Mouse (Mus musculus) megakaryocyte, embryonic 14.5 days (primary cell): Measurements from ENCODE around the gene Zfp664. TPM values are rescaled to one million over a fixed set of nuclear protein-coding genes. Genes with fewer than 3 reads are reported as not detected.

Experiments used
- H3K27me3 ChIP-seq: replicated peaks from 2 replicates; pipeline ENCODE3; 2012; ENCODE audit warnings: inconsistent platforms
- H3K36me3 ChIP-seq: replicated peaks from 2 replicates; pipeline ENCODE3; 2012; ENCODE audit warnings: low read length, inconsistent platforms, mixed read lengths
- H3K4me1 ChIP-seq: 2 replicates; pipeline ENCODE4 v1.6.1; 2012; ENCODE audit warnings: inconsistent platforms
- H3K4me3 ChIP-seq: replicated peaks from 2 replicates; pipeline ENCODE3; 2012; ENCODE audit warnings: moderate library complexity, mild to moderate bottlenecking, inconsistent platforms
- H3K9me3 ChIP-seq: 2 replicates; pipeline ENCODE4 v1.6.1; 2012; ENCODE audit warnings: inconsistent platforms
- FLI1 ChIP-seq: IDR thresholded peaks from 2 replicates; pipeline ENCODE4 v1.6.1; 2012; ENCODE audit warnings: low read length, inconsistent platforms, mixed read lengths
- GATA1 ChIP-seq: IDR thresholded peaks from 3 replicates; pipeline ENCODE4 v1.6.1; 2012; ENCODE audit warnings: mixed read lengths, low read length, inconsistent platforms, borderline replicate concordance
- polyA plus RNA-seq: library from polyadenylated mRNA; stranded (reverse); fragments of >175 nt; gene quantifications from 2 replicates; pipeline ENCODE4 v1.2.3, GENCODE M21; 2012; ENCODE audit warnings: low replicate concordance; ENCODE audit not compliant: insufficient read depth

The Zfp664 gene
- polyA plus RNA-seq, 1 experiment = 9.9 TPM

DNA sequence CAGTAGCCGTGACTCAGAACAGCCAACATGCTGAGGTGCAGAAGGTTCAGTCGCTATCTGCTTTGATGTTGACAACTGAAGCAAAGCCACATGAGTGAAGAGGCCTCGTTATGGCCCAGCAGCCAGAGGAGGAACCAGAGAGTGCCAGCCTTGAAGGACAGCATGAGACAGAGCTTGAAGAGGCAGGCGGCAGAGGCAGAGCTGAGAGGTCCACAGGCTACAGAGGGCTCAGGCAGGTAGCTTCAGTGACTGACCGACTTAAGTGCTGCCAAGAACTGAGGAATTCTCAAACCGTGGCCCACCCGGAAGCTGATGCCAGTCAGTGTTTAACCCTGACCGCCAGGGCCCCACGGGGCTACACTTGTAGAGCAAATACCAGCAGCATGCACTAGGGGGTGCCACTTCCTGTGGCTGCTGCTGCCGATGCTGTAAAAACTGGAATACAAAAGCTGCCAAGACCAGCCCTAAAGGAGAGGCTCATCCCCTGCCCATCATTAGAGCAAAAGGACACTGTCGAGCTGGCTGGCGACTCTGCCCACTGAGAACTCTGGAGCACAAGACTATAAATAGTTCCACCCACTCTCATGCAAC, 81.4 kb downstream of the Zfp664 start:
- no peak overlapping the region for H3K4me3 ChIP-seq

DNA sequence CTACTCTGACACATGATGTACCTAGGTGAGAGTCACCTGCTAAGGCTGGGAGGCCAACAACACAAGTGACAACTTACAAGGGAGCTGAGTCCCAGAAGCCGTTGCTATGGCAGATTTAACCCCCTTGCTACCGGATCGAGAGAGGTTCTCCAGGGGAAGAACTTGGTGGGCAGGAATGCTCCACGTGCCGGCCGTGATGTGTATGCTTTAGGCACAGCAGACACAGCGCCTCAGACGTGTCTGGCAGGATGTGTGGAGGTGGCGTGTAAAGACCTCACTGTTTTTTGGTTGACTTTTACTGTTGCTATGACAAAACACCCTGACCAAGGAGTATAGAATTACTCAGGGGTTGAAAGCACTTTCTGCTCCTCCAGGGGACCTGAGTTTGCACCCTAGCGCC, 81.9 kb downstream of the Zfp664 start:
- Histone ChIP-seq H3K4me1 (peaks cover 6% of the 10 kb centered on the region), H3K9me3 (peaks cover 9% of the 10 kb centered on the region), H3K4me3 (no peak overlapping the region), H3K27me3 (peaks cover 44% of the 10 kb centered on the region), H3K36me3 (no peaks in the 10 kb centered on the region)
- TF ChIP-seq GATA1 (no peak), FLI1 (no peak)

More for the DNA sequence above, 81.4 kb downstream of the Zfp664 start:
- H3K36me3 ChIP-seq = no peaks in the 10 kb centered on the region
- H3K27me3 ChIP-seq = peaks cover 44% of the 10 kb centered on the region
- TF ChIP-seq GATA1 = no peak
- TF ChIP-seq FLI1 = no peak
- H3K4me1 ChIP-seq = peaks cover 6% of the 10 kb centered on the region
- H3K9me3 ChIP-seq = peaks cover 9% of the 10 kb centered on the region

DNA sequence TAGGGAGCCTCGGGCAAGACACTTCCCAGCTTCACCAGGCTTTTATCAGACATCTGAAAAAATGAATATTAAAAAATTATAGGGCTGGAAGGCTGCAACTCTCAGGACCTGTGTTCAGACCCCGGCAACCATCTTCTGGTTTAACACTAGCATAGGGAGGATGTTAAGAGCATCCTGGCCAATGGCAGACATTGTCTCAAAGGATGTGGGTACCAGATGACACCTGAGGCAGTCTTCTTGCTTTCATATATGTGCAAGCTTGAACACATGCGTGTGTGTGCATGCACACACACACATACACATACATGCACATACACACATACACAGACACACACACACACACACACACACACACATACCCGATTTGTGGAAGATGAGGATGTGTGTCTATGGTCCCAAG, 82.6 kb downstream of the Zfp664 start:
- TF ChIP-seq GATA1 = no peak
- TF ChIP-seq FLI1 = no peak
- peaks cover 47% of the 10 kb centered on the region for H3K27me3 ChIP-seq
- peaks cover 12% of the 10 kb centered on the region for H3K9me3 ChIP-seq

DNA sequence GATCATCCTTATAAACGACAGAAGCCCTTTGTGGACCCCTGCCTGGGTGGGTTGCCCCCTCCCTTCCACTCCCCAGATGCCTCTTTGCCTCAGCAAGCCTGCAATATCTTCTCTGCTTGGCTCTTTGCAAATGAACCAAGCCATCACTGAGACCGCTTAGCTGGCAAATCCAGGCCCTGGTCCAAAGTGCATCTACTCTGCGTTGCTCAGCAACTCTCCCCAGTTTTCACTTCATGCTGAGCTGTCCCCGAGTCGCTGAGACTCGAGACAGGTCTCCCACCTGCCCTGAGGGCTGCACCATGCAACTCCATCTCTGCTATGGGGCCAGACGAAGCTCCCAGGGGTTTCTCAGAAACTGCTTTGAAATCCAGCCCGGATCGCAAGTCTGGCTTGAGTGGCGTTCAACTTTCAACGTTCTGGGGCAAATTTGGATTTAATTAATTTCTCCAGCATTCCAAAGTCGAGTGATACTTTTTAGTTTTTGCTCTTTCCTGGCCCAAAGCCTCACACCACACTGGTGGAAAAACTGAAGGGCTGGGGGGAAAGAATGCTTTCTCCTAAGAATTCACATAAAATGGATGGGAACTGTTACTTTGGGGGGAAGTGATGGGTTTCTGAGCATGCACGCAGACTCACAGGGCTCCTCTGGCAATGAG, 88.3 kb downstream of the Zfp664 start:
- Histone ChIP-seq H3K9me3 (peaks cover 17% of the 10 kb centered on the region), H3K36me3 (no peaks in the 10 kb centered on the region), H3K27me3 (peaks cover 48% of the 10 kb centered on the region), H3K4me1 (peaks cover 10% of the 10 kb centered on the region), H3K4me3 (no peak overlapping the region)
- no peak for TF ChIP-seq GATA1
- TF ChIP-seq FLI1 = no peak

More for the DNA sequence above, 82.6 kb downstream of the Zfp664 start:
- H3K36me3 ChIP-seq = no peaks in the 10 kb centered on the region
- peaks cover 6% of the 10 kb centered on the region for H3K4me1 ChIP-seq
- H3K4me3 ChIP-seq = no peak overlapping the region

DNA sequence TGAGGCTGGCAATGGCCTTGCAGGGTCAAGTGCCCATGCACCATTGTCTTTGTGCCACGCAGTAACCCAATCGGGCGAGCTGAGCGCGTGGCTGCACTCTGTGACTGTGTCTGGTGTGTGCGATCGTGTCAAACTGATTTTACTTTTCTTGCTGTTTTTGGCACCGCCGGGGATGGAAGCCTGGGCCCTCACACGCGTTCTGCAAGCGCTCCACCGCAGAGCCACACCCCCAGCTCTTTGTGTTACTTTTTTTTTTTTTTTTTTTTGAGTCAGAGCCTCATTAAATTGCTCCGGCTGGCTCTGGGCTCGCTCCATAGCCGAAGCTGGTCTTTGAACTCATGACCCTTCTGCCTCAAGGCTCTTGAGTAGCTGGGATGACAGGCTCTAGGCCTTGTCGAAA, 88.8 kb downstream of the Zfp664 start:
- H3K4me1 ChIP-seq = peaks cover 10% of the 10 kb centered on the region
- H3K4me3 ChIP-seq = no peak overlapping the region
- H3K36me3 ChIP-seq = no peaks in the 10 kb centered on the region
- peaks cover 46% of the 10 kb centered on the region for H3K27me3 ChIP-seq
- H3K9me3 ChIP-seq = peaks cover 17% of the 10 kb centered on the region
- no peak for TF ChIP-seq GATA1
- no peak for TF ChIP-seq FLI1

Other genes starting within 250 kb of the Zfp664 start
- gene Atp6v0a2, start 234.1 kb upstream of the Zfp664 start, polyA plus RNA-seq = 24.2 and 43.3 TPM in 2 replicates
- gene Dnah10, start 137.6 kb upstream of the Zfp664 start, polyA plus RNA-seq = 0.09 and 0.93 TPM in 2 replicates
- gene Ccdc92, start 267 bp upstream of the Zfp664 start, polyA plus RNA-seq = 105 and 129 TPM in 2 replicates
- gene Rflna, start 140.5 kb downstream of the Zfp664 start, polyA plus RNA-seq = not detected in 2 replicates